ENCODE assay signal across 7 mouse cellular contexts in the genomic region with DNA sequence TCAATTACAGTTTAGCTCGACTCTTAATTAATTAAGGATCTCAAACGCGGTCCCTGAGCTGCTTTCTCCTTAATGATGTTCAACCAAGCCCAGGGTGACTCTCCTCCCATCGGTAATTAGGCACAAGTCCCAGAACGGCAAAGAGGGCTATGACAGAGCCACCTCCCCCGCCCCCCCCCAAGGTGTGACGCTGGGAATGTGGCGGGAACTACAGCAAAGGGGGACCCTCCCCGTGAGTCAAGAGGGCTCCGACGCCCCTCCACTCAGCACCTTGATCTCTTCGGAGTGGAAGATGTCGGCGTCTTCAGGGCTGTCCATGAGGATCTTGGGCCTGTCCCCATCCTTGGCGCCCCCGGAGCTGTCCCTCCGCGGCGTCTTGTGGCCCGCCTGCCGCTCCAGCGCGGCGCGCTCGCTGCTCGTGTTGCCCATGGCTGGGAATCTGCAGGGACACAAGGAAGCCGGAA. TPM values are rescaled to one million over a fixed set of nuclear protein-coding genes. Genes with fewer than 3 reads are reported as not detected.
A peak's percentile ranks its signal among the peaks of the same experiment; 100 is the strongest.
DNase-seq lines count a peak whose midpoint lies in the region; ATAC-seq and TF ChIP-seq lines count a peak whose summit lies in the region.

No protein-coding gene starts in this region.

- intact Hi-C loops in left cerebral cortex, postnatal 10 days (cut with DNase I): no loop called here

- peak; percentile 75 for ATAC-seq in forebrain, embryonic 12.5 days (ENCODE audit: low FRiP score)
- ATAC-seq in limb, embryonic 15.5 days (ENCODE audit: insufficient number of reproducible peaks, low FRiP score, low TSS enrichment, low read depth): peak; percentile 30; the same call in 1 of the 2 replicates

- peak overlapping the region; percentile 92 for H3K4me3 ChIP-seq in testis, adult 2 months (ENCODE audit: control insufficient read depth, low read depth, low read length)
- peak overlapping the region; percentile 80 for H3K4me3 ChIP-seq in forebrain, embryonic 12.5 days (replicated peaks)
- peak overlapping the region; percentile 89 for H3K4me3 ChIP-seq in limb, embryonic 15.5 days

- H3K36me3 ChIP-seq in testis, adult 2 months (ENCODE audit: control insufficient read depth, insufficient read depth, low read length): no peaks in the 10 kb centered on the region
- H3K36me3 ChIP-seq in forebrain, embryonic 12.5 days (replicated peaks): peaks cover 34% of the 10 kb centered on the region
- peaks cover 35% of the 10 kb centered on the region for H3K36me3 ChIP-seq in limb, embryonic 15.5 days

- no peaks in the 10 kb centered on the region for H3K9me3 ChIP-seq in forebrain, embryonic 12.5 days
- H3K9me3 ChIP-seq in limb, embryonic 15.5 days: no peaks in the 10 kb centered on the region

- 2% methylated on average over 28 of the region's 28 CpGs for WGBS in forebrain, embryonic 12.5 days
- under 1% methylated on average over 28 of the region's 28 CpGs for WGBS in limb, embryonic 15.5 days

- peak overlapping the region; percentile 90 for H3K4me2 ChIP-seq in forebrain, embryonic 12.5 days
- peak overlapping the region; percentile 77 for H3K4me2 ChIP-seq in limb, embryonic 15.5 days

- no peak for TF ChIP-seq CTCF in testis, adult 2 months (IDR thresholded peaks at IDR 0.05; ENCODE audit: control insufficient read depth, insufficient read depth, insufficient replicate concordance, low read depth, low read length)

- TF ChIP-seq POLR2A in testis, adult 2 months (IDR thresholded peaks at IDR 0.05; ENCODE audit: control insufficient read depth, low read depth, low read length): no peak

- DNase-seq in testis, postnatal 14 days (ENCODE audit: low spot score): no peak
- DNase-seq in retina, postnatal 7 days (ENCODE audit: low read depth, low spot score): peak; percentile 34
- DNase-seq in left cerebral cortex, postnatal 10 days (ENCODE audit: extremely low spot score in 1 of 2, low spot score in 2 of 2): no peak
- DNase-seq in thymus, postnatal 0 days (ENCODE audit: low spot score): no peak

- no peaks in the 10 kb centered on the region for H3K27me3 ChIP-seq in testis, adult 2 months (ENCODE audit: control insufficient read depth, insufficient read depth, low read length)
- H3K27me3 ChIP-seq in forebrain, embryonic 12.5 days: no peaks in the 10 kb centered on the region
- no peaks in the 10 kb centered on the region for H3K27me3 ChIP-seq in limb, embryonic 15.5 days

- peak overlapping the region; percentile 82 for H3K9ac ChIP-seq in forebrain, embryonic 12.5 days
- peak overlapping the region; percentile 83 for H3K9ac ChIP-seq in limb, embryonic 15.5 days

- peaks cover 10% of the 10 kb centered on the region for H3K4me1 ChIP-seq in testis, adult 2 months (ENCODE audit: control insufficient read depth, insufficient read depth, low read length)
- peaks cover 16% of the 10 kb centered on the region for H3K4me1 ChIP-seq in forebrain, embryonic 12.5 days
- H3K4me1 ChIP-seq in limb, embryonic 15.5 days: peaks cover 13% of the 10 kb centered on the region

- H3K27ac ChIP-seq in testis, adult 2 months (ENCODE audit: control insufficient read depth, insufficient read depth, low read depth, low read length): peak overlapping the region; percentile 74; the same call in 1 of the 2 replicates
- H3K27ac ChIP-seq in forebrain, embryonic 12.5 days: peak overlapping the region; percentile 84
- peak overlapping the region; percentile 90 for H3K27ac ChIP-seq in limb, embryonic 15.5 days

RNA-seq across cellular contexts. Expression of a gene that starts 0.5 kb away (rescaled TPM):
- polyA plus RNA-seq in testis, adult 2 months (2012; rRNA removed): 10.5 and 13.3 TPM in 2 replicates
- 58.5 and 62.5 TPM in 2 replicates for polyA plus RNA-seq in forebrain, embryonic 12.5 days (2016; fragmentation: Nextera tagmentation; extraction: Ambion mirVana)
- 58.6 and 61.3 TPM in 2 replicates for polyA plus RNA-seq in limb, embryonic 15.5 days (2015; fragmentation: Nextera tagmentation; extraction: Ambion mirVana)
- total RNA-seq in left cerebral cortex, postnatal 10 days (2021): 10 to 100 TPM; 25.7 to 31.9 TPM
- 55.4 and 60.1 TPM in 2 replicates for polyA plus RNA-seq in thymus, postnatal 0 days (2015; fragmentation: Nextera tagmentation; extraction: Ambion mirVana)

RNA-seq across cellular contexts. Expression of a gene that starts 59.2 kb away (rescaled TPM):
- polyA plus RNA-seq in testis, adult 2 months (2012; rRNA removed): not detected in 2 replicates
- polyA plus RNA-seq in forebrain, embryonic 12.5 days (2016; fragmentation: Nextera tagmentation; extraction: Ambion mirVana): not detected in 2 replicates
- polyA plus RNA-seq in limb, embryonic 15.5 days (2015; fragmentation: Nextera tagmentation; extraction: Ambion mirVana): 0.05 TPM in 1 of 2 replicates, not detected in the other
- not detected for total RNA-seq in left cerebral cortex, postnatal 10 days (2021)
- polyA plus RNA-seq in thymus, postnatal 0 days (2015; fragmentation: Nextera tagmentation; extraction: Ambion mirVana): not detected in 2 replicates
